Mouse (Mus musculus): ENCODE measurements around the gene Rgs1. TPM values are rescaled to one million over a fixed set of nuclear protein-coding genes. Genes with fewer than 3 reads are reported as not detected.

Rgs1 gene
- polyA plus RNA-seq, 1 experiment from 2014 or later: not detected

Other genes with a start within 250 kb of the Rgs1 start
- 86.1 and 104 TPM in 2 replicates for gene Rgs2, start 245.1 kb downstream of the Rgs1 start, polyA plus RNA-seq (2016; fragmentation: Nextera tagmentation; extraction: Ambion mirVana)
- gene Rgs13, start 71.9 kb downstream of the Rgs1 start, polyA plus RNA-seq (2016; fragmentation: Nextera tagmentation; extraction: Ambion mirVana): 2.4 and 2.8 TPM in 2 replicates